Mouse (Mus musculus) retina, adult 2 months (tissue): Measurements from ENCODE around the gene Ccdc27.
A peak's percentile ranks its signal among the peaks of the same experiment; 100 is the strongest.

Source experiments
- DNase-seq: peaks from one replicate; pipeline ENCODE4 v3.0.0-alpha.2; 2012; ENCODE audit warnings: low read depth, low spot score

Gene Ccdc27

DNA sequence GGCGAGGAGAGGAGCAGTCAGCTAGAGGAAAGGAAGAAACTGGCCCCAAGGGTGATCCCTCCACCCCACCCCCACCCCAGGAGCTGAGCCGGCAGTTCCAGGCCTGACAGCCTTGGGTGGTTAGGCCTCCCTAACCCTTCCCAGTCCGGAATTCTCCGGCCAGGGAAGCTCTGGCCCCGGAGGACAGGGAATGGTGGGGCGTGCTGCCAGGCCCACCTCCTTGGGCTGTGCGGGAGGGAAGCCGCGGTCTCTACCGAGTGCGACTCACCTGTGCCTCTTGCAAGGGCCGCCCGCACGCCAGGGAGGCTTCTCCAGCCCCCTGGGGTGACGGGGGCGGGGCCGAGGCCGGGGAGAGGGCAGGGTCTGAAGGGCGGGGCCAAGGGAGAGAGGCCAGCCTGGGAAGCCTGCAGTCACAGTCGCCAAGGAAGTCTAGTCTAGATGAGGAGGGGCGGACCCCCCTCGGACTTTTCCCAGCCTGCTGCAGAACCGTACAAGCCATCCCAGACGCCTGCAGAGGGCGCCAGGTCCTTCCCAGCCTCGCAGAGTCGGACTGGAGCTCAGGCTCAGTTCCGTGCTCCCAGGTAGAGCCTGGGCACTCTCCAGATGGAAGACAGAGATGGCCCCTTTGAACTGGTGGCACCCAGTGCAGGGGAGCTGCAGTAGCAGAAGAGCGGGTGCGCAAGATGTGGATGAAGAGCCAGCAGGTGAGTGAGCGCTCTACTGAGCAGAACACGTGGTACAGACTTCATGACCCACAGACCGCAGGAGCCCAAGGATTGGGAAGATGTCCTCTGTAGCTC, 16.6 kb downstream of the Ccdc27 start, which contains the start of gene Smim1:
TSS of gene Smim1 (minus strand) at position 590 of the 800 bp plus-strand sequence.
- DNase-seq = no peak

DNA sequence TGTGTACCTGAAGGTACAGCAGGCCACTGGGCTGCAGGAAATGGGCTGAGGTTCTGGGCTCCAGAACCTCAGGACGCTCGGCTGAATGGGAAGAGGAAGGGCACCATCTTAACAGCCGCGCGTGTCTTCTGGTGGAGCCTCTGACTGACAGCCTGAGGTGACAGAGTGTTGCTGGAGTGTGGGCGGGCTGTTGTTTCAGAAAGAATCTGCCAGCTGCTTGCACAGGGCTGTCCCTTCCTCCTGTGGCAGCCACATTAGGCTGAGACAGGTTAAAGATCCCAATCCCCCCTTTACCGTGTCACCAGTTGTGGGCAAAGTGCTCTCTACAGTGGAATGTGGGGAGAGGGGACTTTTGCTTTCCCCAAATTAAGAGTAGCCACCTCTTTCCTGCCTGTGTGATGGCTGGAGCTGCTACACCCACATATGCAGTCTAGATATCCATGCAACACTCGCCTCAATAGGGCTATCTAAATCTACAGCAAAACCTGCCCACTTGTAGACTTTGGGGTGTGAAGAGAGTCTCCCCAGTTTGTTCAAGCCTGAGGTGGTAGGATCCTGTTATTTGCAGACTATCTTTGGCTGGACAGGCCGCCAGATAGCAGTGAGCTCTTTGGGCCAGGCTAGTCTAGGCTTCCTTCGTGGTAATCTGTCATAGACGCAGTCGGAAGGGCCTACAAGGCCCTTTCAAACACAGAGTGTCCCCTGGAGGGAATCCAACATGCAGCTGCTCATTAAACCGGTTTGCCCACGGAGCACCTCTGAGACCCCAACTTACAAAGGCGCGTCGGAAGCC, 17.6 kb downstream of the Ccdc27 start:
- DNase-seq = no peak

DNA sequence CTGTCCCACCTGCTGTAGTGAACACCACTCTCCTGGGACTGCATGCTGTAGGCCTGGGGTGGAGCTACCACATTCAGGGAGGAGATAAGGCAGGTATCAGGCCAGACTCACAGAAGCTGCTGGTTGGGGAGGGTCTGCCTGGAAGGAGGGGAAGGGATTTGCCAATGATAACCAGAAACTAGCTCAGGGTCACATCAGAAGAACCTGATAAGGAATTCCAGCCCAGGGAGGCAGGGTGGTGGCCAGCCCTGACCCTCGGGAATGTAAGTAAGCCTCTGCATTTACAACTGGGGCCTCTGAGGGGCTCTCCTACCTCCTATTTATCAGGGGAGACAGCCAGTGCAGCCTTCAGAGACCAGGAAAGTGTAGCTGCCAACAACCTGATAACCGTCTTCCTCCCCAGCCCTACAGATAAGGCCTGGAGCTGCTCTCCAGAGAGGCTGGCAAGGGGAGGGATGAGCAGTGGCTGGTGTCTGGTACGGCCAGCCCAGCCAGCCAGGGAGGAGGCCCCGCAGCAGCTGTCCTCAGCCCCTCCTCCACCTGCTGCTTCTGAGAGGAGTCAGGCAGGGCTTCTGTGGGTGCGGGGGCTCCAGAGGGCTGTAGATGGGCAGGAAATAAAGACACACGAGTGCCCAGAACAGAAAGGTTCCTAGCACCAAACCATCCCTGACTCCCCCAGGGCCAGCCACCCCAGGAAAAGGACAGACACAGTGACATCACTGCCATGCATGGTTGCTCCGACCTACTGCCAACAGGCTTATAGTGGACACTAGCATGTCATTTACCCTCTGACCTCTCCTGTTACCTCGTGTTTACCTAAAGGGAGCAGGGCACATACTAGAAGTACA, 18.5 kb downstream of the Ccdc27 start:
- no peak for DNase-seq

DNA sequence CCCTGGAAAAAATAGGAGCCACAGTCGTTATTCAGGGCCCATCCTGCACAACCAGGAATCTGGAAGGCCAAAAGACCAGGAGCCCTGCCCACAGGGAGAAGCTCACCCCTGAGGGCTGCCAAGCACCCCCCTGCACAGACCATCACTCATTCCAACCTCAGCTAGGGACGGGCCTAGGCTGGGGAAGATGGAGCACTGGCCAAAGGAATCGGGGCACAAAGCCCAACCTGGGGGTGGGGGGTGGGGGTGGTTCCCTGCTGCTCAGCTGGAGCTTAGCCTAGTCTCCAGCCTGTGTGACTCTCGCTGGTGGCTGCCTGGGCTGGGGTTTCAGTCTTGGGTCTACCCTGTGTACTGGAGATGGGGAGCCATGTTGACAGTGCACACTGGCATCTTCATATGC, 19.6 kb downstream of the Ccdc27 start:
- DNase-seq = no peak

DNA sequence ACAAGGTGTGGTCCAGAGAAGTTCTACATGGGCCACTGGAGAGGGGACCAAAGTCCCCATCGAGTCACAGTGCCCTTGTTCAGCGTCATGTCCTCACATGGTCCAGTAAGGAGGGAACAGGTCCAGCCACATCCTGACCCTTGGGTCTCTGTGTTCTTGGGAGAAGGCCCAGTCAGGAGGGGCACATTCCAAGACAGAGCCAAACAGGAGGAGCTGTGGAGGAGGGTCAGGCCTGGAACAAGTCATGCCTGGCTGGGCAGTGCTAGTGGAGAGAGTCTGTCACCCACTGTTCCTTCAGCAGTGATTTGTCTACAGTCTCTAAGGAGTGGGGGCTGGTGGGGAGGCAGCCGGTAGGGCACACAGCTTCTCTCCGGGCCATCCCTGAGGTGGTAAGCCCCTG, 20.1 kb downstream of the Ccdc27 start:
- DNase-seq = no peak

DNA sequence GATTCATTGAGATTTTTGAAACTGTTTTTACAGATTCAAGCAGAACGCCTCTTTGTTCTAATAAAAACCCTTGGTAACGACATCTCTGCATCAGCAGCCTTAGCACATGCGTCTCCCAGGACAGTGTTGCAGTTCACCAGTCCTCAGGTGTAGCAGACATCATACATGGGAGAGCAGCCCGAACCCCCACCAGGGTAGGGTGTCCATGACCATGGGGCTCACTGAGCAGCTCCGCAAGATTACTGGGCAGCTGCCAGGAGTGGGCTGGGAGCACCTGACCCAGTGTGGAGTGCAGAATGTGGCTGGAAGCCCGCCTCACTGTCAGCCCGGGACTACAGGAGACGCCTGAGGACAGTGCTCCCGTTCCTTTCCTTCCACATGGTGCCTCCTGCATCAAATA, 21.0 kb downstream of the Ccdc27 start:
- DNase-seq = no peak

DNA sequence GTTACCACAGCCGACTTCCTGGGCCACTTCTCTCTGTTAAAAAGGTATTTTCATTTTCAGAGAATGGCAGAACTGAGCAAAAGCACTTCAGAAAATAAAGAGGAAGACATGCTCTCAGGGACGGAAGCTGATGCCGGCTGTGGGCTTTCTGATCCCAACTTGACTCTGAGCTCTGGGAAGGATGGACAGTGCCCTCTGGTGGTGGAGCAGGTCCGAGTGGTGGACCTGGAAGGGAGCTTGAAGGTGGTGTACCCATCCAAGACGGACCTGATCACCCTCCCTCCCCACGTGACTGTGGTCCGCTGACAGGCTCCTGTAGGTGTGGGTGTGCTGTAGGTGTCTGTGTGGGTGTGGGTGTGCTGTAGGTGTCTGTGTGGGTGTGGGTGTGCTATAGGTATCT, 22.9 kb downstream of the Ccdc27 start:
- no peak for DNase-seq

DNA sequence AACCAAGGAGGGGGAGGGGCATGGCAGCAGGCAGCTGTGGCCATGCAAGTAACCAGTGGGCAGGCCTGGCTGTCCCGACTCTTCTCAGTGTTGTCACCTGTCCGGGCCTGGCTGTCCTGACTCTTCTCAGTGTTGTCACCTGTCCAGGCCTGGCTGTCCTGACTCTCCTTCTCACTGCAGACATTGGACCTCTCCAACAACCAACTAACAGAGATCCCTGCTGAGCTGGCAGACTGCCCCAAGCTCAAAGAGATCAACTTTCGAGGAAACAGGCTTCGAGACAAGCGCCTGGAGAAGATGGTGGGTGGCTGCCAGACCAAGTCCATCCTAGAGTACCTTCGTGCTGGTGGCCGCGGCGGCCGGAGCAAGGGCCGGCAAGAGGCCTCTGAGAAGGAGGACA, 27.0 kb downstream of the Ccdc27 start:
- DNase-seq = no peak

DNA sequence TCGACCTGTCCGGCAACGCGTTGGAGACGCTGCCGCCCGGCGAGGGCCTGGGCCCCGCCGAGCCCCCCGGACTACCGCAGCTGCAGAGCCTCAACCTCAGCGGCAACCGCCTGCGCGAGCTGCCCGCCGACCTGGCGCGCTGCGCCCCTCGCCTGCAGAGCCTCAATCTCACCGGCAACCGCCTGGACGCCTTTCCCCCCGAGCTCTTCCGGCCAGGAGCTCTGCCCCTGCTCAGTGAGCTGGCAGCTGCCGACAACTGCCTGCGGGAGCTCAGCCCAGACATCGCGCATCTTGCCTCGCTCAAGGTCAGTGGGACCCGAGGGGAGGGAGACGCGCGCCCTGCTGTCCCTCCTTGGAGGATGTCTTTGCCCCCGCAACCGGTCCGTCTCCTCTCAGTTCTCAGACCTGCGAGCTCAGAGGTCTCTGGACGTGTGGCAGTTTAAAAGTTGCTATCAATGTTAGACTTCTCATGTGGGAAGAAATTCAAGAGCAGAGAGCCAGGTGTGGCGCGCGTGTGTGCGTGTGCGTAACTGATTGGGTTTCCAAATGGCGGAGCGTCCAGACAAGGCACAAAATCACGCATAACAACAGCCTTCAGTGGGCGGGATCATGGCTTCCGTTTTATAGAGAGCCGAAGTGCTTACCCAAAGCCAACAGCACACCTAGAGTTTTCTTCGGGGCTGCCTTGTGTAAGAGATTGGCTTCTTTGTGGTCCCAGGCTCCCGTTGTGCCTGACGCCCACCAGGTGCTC, 30.2 kb downstream of the Ccdc27 start:
- no peak for DNase-seq

DNA sequence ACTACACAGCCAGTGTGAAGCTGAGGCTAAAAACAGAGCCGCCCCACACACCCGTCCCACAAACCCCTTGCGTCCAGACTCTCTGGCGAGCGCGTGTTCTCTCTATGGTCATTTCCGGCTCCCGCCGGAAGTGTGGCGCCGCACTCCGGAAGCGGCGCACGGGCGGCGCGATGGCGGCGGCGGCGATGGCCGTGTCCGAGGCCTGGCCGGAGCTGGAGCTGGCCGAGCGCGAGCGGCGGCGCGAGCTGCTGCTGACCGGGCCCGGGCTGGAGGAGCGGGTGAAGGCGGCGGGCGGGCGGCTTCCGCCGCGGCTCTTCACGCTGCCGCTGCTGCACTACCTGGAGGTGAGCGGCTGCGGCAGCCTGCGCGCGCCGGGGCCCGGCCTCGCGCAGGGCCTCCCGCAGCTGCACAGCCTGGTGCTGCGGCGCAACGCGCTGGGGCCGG, 30.8 kb downstream of the Ccdc27 start, which contains the start of gene Lrrc47:
TSS of gene Lrrc47 (plus strand) at position 86 of the 444 bp plus-strand sequence.
- DNase-seq = peak; percentile 79

DNA sequence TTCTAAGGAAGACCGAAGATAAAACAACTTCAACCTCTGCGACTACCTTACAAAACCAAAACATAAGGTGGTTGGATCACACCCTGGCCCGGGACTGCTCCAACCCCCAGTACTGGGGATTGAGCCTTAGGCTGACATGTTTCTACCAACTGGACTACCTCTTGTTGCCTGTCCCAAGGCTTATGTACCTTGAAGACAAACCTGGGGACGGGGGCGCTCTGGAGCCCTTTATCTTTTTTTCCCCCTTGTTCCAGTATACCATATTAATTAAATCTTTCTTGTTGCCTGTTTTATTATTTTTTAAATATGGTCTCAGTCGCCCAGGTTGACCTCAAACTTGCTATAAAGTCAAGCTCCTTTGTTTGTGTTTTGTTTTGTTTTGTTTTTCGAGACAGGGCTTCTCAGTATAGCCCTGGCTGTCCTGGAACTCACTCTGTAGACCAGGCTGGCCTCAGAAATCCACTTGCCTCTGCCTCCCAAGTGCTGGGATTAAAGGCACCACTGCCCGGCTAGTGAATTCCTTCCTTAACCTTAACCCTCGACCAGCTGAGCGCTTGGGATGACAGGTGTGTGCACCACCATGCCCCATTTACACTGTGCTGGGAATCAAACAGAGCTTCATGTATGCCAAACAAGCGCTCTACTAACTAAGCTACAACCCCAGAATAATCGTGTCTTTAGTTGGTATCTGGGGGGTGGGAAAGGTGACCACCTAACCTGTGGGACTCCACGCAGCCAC, 31.4 kb downstream of the Ccdc27 start:
- no peak for DNase-seq

DNA sequence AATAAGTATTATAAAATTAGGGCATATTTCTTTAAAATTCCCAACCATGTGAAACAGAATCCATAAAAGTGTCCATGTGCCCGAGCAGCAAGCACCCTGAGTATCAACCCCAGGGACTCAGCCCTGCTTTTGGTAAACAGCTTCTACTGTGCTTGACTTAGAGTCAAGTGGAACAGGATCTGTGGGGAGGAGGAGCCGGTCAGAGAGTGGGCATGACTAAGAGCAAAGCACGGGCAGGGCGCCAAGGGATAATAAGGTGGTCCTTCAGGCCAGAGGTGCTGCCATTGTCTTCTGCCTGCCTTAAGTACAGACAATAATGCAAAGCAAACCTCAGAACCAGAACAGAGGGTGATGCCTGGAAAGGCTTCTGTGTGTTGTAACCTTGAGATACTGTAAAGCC, 34.7 kb downstream of the Ccdc27 start:
- DNase-seq = no peak

DNA sequence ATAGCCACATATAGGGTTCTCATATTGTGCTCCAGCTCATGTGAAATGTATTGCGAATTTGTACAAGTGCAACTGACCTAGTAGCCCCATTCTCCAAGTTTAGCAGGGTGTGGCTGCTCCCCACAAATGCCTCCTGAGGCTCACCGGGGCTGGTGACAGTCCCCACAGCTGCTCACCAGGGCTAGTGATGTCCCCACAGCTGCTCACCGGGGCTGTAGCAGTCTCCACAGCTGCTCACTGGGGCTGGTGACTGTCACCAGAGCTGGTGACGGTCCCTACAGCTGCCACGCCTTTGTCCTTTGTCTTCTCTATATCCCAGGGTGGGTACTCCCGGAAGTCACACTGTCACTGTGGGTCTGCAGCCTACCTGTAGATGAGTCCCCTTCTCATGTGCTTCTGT, 36.2 kb downstream of the Ccdc27 start:
- no peak for DNase-seq

DNA sequence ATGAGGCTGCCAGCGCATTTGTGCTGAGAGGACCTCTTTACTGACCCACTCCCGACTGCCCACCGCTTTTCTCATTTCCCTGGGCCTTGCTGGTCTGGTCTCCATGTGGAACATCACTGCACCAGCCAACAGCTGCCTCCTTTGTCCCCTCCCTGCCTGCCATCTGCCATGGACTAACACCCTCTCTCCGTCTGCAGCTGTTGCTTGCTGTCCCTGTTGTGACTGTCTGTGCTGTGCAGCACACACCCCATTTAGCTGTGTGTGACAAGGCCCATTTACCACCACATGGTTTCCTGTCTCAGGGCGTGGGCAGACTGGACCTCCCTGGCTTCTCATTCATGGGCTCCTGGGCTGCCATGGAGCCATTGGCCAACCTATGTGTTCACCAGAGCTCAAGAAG, 37.0 kb downstream of the Ccdc27 start:
- DNase-seq = no peak

DNA sequence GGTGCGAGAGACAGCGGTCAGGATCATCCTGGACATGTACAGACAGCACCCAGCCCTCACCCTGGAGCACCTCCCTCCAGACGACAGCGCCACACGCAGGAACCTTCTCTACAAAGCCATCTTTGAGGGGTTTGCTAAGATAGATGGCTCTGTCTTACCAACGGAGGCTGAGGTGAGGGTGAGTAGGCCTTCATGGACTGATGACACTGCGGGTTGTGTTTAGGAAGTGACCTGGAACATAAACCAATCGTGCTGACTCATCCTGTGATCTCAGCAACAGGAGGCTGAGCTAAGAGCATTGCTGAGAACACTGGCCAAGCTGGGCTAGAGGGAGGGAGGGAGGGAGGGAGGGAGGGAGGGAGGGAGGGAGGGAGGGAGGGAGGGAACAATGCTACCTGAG, 49.0 kb downstream of the Ccdc27 start:
- no peak for DNase-seq

DNA sequence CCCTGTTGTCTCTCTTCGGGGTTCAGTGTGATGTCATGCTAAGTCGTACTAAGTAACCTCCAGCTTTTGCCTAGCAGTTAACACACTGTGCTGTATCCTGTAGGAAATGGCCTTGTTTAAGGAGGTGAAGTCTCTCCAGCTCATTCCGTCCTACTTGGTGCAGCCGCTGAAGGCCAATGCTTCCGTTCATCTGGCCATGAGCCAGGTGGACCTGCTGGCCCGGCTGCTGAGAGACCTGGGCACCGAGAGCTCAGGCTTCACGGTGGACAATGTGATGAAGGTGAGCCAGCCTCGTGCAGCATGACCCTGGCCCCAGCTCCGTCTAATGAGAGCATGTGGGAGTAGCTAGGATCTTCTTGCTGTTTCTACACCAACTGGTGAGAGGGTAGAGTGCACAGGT, 49.8 kb downstream of the Ccdc27 start:
- no peak for DNase-seq

DNA sequence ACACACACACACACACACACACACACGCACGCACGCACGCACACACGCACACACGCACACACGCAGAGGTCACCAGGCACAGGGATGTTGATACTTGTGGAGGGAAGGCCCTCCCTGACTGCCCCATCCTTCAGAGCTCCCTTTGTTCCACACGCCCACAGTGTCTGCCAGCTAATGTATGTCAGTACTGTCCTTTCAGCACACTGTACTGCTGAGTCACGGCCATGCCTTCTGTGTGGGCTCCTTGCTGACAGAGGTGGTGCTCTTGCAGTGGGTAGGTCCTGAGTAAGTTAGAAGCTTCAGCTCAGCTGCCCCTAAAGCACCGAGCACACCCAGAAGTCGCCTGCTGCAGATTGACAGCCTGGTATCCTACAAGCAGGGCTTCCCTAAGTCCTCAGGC, 62.0 kb downstream of the Ccdc27 start:
- DNase-seq = no peak

DNA sequence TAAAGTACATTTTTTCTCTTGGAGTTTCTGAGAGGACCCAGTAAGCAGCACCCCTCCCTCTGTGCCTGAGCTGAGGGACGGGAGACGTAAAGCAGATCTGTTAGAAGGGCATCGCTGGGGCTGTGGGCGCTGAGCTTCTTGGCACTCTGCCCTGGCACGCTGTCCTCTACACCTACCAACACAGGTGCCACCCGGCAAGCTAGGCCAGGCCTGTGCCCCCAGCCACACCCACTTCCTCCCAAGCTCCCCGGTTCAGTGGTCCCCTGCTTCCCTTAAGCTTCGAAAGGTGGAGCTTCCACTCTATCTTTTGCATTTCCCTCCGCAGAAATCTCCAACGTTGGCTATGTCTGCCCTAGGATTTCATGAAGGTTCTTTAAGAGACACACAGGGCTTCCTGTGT, 63.2 kb downstream of the Ccdc27 start:
- DNase-seq = no peak
